Mouse (Mus musculus) G1E (cell line): ENCODE measurements around the gene Immt.

Experiments
- CTCF ChIP-seq: IDR thresholded peaks from 2 replicates; pipeline ENCODE4 v1.5.1; 2012; ENCODE audit warnings: low read depth, low read length, inconsistent platforms, mixed read lengths
- GATA1 ChIP-seq: IDR thresholded peaks from 2 replicates; pipeline ENCODE4 v1.6.1; 2012; ENCODE audit warnings: borderline replicate concordance, low read length, inconsistent platforms, mixed read lengths
- POLR2AphosphoS5 ChIP-seq: IDR thresholded peaks from 2 replicates; pipeline ENCODE4 v1.6.1; 2012; ENCODE audit warnings: low read depth, low read length, inconsistent platforms; ENCODE audit not compliant: insufficient replicate concordance
- TAL1 ChIP-seq: conservative IDR thresholded peaks from 2 replicates; pipeline ENCODE4 v1.6.1; 2012; ENCODE audit warnings: low read depth, low read length, inconsistent platforms, mixed read lengths

- TF ChIP-seq TAL1: no peak
- TF ChIP-seq CTCF: no peak
- no peak for TF ChIP-seq GATA1
- TF ChIP-seq POLR2AphosphoS5: no peak
These were observed 47.0 kb downstream of the Immt start for GRCm38 (mm10) chr6:71877965-71878760.
